Mouse (Mus musculus) heart, embryonic 10.5 days (tissue): ENCODE data around the gene Olfr140. TPM values are rescaled to one million over a fixed set of nuclear protein-coding genes. Genes with fewer than 3 reads are reported as not detected.

Experiments used
- DNase-seq: peaks from one replicate; pipeline ENCODE4 v3.0.0-alpha.2; 2017; ENCODE audit warnings: low spot score
- H3K27ac ChIP-seq: fragments of 300-500 bp; sonication (generic); 2 replicates; pipeline ENCODE4 v1.5.1; 2016; ENCODE audit warnings: mild to moderate bottlenecking
- H3K27me3 ChIP-seq: fragments of 300-500 bp; sonication (generic); 2 replicates; pipeline ENCODE4 v1.6.1; 2016; ENCODE audit warnings: mild to moderate bottlenecking; ENCODE audit not compliant: poor library complexity, insufficient read depth, severe bottlenecking
- H3K36me3 ChIP-seq: fragments of 300-500 bp; sonication (generic); 2 replicates; pipeline ENCODE4 v1.6.1; 2016; ENCODE audit warnings: mild to moderate bottlenecking, moderate library complexity
- H3K4me1 ChIP-seq: fragments of 300-500 bp; sonication (generic); 2 replicates; pipeline ENCODE4 v1.6.1; 2016; ENCODE audit warnings: mild to moderate bottlenecking
- H3K4me3 ChIP-seq: fragments of 300-500 bp; sonication (generic); 2 replicates; pipeline ENCODE4 v1.5.1; 2016; ENCODE audit warnings: mild to moderate bottlenecking, moderate library complexity
- H3K9me3 ChIP-seq: fragments of 300-500 bp; sonication (generic); 2 replicates; pipeline ENCODE4 v1.6.1; 2016; ENCODE audit warnings: mild to moderate bottlenecking, moderate library complexity
- WGBS: fragments of 180-500 bp; shearing (Covaris S2); methylation state at CpG from one replicate; pipeline ENCODE4 v1.1.7; 2016; 5-methylcytosine and 5-hydroxymethylcytosine counted together
- polyA plus RNA-seq: library from polyadenylated mRNA; unstranded; fragments of >200 nt; fragmentation: Nextera tagmentation; extraction: Ambion mirVana; gene quantifications from 2 replicates; pipeline ENCODE4 v1.2.1, GENCODE M21; 2016

Gene Olfr140
- not detected in 2 replicates for polyA plus RNA-seq

GRCm38 (mm10) chr2:90063494-90063893 lies at the start of gene Olfr140:
Gene Olfr140, minus strand, starts transcription at chr2:90063594.
- H3K4me1 ChIP-seq = no peaks in the 10 kb centered on the region
- H3K4me3 ChIP-seq = no peak within 1 kb of the TSS
- no peaks in the 10 kb centered on the region for H3K9me3 ChIP-seq
- DNase-seq = no peak
- H3K36me3 ChIP-seq = no peaks in the 10 kb centered on the region
- H3K27me3 ChIP-seq = no peaks in the 10 kb centered on the region
- no peak within 1 kb of the TSS for H3K27ac ChIP-seq

- H3K4me3 ChIP-seq = no peak overlapping the region
- WGBS = 65% methylated on average over 2 of the region's 2 CpGs
- no peaks in the 10 kb centered on the region for H3K9me3 ChIP-seq
- no peaks in the 10 kb centered on the region for H3K27me3 ChIP-seq
- no peaks in the 10 kb centered on the region for H3K36me3 ChIP-seq
- H3K4me1 ChIP-seq = no peaks in the 10 kb centered on the region
- no peak for DNase-seq
- H3K27ac ChIP-seq = no peak overlapping the region
Measured at GRCm38 (mm10) chr2:90070065-90070464, 6.7 kb upstream of the Olfr140 start.

GRCm38 (mm10) chr2:90035037-90035436 lies 28.4 kb downstream of the Olfr140 start, which contains the start of gene Olfr1265:
Gene Olfr1265, plus strand, starts transcription at chr2:90035337.
- Histone ChIP-seq H3K27ac (no peak within 1 kb of the TSS), H3K27me3 (no peaks in the 10 kb centered on the region), H3K9me3 (no peaks in the 10 kb centered on the region), H3K4me3 (no peak within 1 kb of the TSS), H3K36me3 (no peaks in the 10 kb centered on the region), H3K4me1 (no peaks in the 10 kb centered on the region)
- no peak for DNase-seq

- no peak within 1 kb of the TSS for H3K4me3 ChIP-seq
- no peaks in the 10 kb centered on the region for H3K9me3 ChIP-seq
- WGBS = 63% methylated on average over 2 of the region's 2 CpGs
- no peak for DNase-seq
- no peak within 1 kb of the TSS for H3K27ac ChIP-seq
- H3K4me1 ChIP-seq = no peaks in the 10 kb centered on the region
- H3K27me3 ChIP-seq = no peaks in the 10 kb centered on the region
- no peaks in the 10 kb centered on the region for H3K36me3 ChIP-seq
Measured at GRCm38 (mm10) chr2:90025477-90025876, 37.9 kb downstream of the Olfr140 start, which contains the start of gene Olfr1264. Gene Olfr1264, minus strand, starts transcription at chr2:90025577.

GRCm38 (mm10) chr2:90011831-90012230 lies 51.6 kb downstream of the Olfr140 start, which contains the start of gene Olfr1263:
Gene Olfr1263, plus strand, starts transcription at chr2:90012131.
- Histone ChIP-seq H3K4me3 (no peak within 1 kb of the TSS), H3K9me3 (no peaks in the 10 kb centered on the region), H3K36me3 (no peaks in the 10 kb centered on the region), H3K27ac (no peak within 1 kb of the TSS), H3K4me1 (no peaks in the 10 kb centered on the region), H3K27me3 (no peaks in the 10 kb centered on the region)
- WGBS = 80% methylated on average over 2 of the region's 2 CpGs
- no peak for DNase-seq

GRCm38 (mm10) chr2:89999845-90000244 lies 63.5 kb downstream of the Olfr140 start, which contains the start of gene Olfr1262:
Gene Olfr1262, plus strand, starts transcription at chr2:90000145.
- Histone ChIP-seq H3K27me3 (no peaks in the 10 kb centered on the region), H3K27ac (no peak within 1 kb of the TSS), H3K36me3 (no peaks in the 10 kb centered on the region), H3K4me1 (no peaks in the 10 kb centered on the region), H3K9me3 (no peaks in the 10 kb centered on the region), H3K4me3 (no peak within 1 kb of the TSS)
- no peak for DNase-seq

Other genes starting within 250 kb of the Olfr140 start
- not detected in 2 replicates for gene Olfr1256, start 222.0 kb downstream of the Olfr140 start, polyA plus RNA-seq
- not detected in 2 replicates for gene Olfr48, start 215.4 kb downstream of the Olfr140 start, polyA plus RNA-seq
- not detected in 2 replicates for gene Olfr1257, start 185.2 kb downstream of the Olfr140 start, polyA plus RNA-seq
- not detected in 2 replicates for gene Olfr1258, start 136.3 kb downstream of the Olfr140 start, polyA plus RNA-seq
- not detected in 2 replicates for gene Olfr1259, start 114.9 kb downstream of the Olfr140 start, polyA plus RNA-seq
- not detected in 2 replicates for gene Olfr1260, start 89.3 kb downstream of the Olfr140 start, polyA plus RNA-seq
- gene Olfr1261, start 72.4 kb downstream of the Olfr140 start, polyA plus RNA-seq = not detected in 2 replicates
- gene Olfr1262, start 63.4 kb downstream of the Olfr140 start, polyA plus RNA-seq = not detected in 2 replicates
- not detected in 2 replicates for gene Olfr1263, start 51.5 kb downstream of the Olfr140 start, polyA plus RNA-seq
- not detected in 2 replicates for gene Olfr1264, start 38.0 kb downstream of the Olfr140 start, polyA plus RNA-seq
- not detected in 2 replicates for gene Olfr1265, start 28.3 kb downstream of the Olfr140 start, polyA plus RNA-seq
- gene Olfr1269, start 57.8 kb upstream of the Olfr140 start, polyA plus RNA-seq = not detected in 2 replicates
- gene Olfr32, start 78.7 kb upstream of the Olfr140 start, polyA plus RNA-seq = not detected in 2 replicates
- not detected in 2 replicates for gene Olfr1270, start 89.5 kb upstream of the Olfr140 start, polyA plus RNA-seq
- gene Olfr1506, start 160.9 kb upstream of the Olfr140 start, polyA plus RNA-seq = not detected in 2 replicates
- not detected in 2 replicates for gene Olfr142, start 194.0 kb upstream of the Olfr140 start, polyA plus RNA-seq
- not detected in 2 replicates for gene Olfr1271, start 207.4 kb upstream of the Olfr140 start, polyA plus RNA-seq
- not detected in 2 replicates for gene Olfr1272, start 229.2 kb upstream of the Olfr140 start, polyA plus RNA-seq